Mouse (Mus musculus) CH12.LX (cell line): ENCODE results near the gene Slc25a21. TPM values are rescaled to one million over a fixed set of nuclear protein-coding genes. Genes with fewer than 3 reads are reported as not detected.

Experiments used
- DNase-seq: peaks from one replicate; pipeline ENCODE4 v3.0.0-alpha.2; 2013; ENCODE audit errors: extremely low read depth
- H3K27ac ChIP-seq: 2 replicates; pipeline ENCODE4 v1.5.1; 2012; ENCODE audit warnings: low read depth, mild to moderate bottlenecking, control low read depth, moderate library complexity; ENCODE audit not compliant: insufficient read depth
- H3K27me3 ChIP-seq: replicated peaks from 2 replicates; pipeline ENCODE3; 2012; ENCODE audit warnings: inconsistent platforms
- H3K36me3 ChIP-seq, 2 experiments: replicated peaks in 1 of 2; 2 replicates each; pipeline versions ENCODE3 to v1.6.1; 2012; ENCODE audit warnings: inconsistent platforms in 1 of 2, low read length in 1 of 2, mild to moderate bottlenecking in 1 of 2, mixed read lengths in 1 of 2, moderate library complexity in 1 of 2; ENCODE audit not compliant: control insufficient read depth in 1 of 2, insufficient read depth in 1 of 2
- H3K4me1 ChIP-seq, 2 experiments: 2 replicates each; pipeline ENCODE4 v1.6.1; 2012; ENCODE audit warnings: inconsistent platforms in 1 of 2, moderate library complexity in 1 of 2; ENCODE audit not compliant: insufficient read depth in 2 of 2, control insufficient read depth in 1 of 2
- H3K4me2 ChIP-seq: 2 replicates; pipeline ENCODE4 v1.6.1; 2012; ENCODE audit warnings: low read depth, mild to moderate bottlenecking, control low read depth; ENCODE audit not compliant: poor library complexity, insufficient read depth, severe bottlenecking
- H3K4me3 ChIP-seq, 3 experiments: fragments of 150-350 bp in 1 of 3; sonication (generic) in 1 of 3; replicated peaks in 1 of 3; 2 replicates each; pipeline versions ENCODE3 to v1.5.1; 2011 to 2012; ENCODE audit warnings: low read depth in 2 of 3, low read length in 2 of 3, mild to moderate bottlenecking in 2 of 3, moderate library complexity in 2 of 3, control low read depth in 1 of 3, improper control_type of control experiment in 1 of 3, inconsistent platforms in 1 of 3, mixed read lengths in 1 of 3; ENCODE audit not compliant: poor library complexity in 1 of 3
- H3K79me2 ChIP-seq: replicated peaks from 2 replicates; pipeline ENCODE4 v1.6.1; 2012; ENCODE audit warnings: mild to moderate bottlenecking, moderate library complexity; ENCODE audit not compliant: control insufficient read depth, poor library complexity, insufficient read depth, severe bottlenecking; ENCODE audit errors: extremely low read depth
- H3K9ac ChIP-seq: 2 replicates; pipeline ENCODE4 v1.6.1; 2012; ENCODE audit warnings: low read depth, mild to moderate bottlenecking, control low read depth, moderate library complexity; ENCODE audit not compliant: insufficient read depth
- H3K9me3 ChIP-seq: replicated peaks from 2 replicates; pipeline ENCODE3; 2012; ENCODE audit warnings: low read length, inconsistent platforms, mixed read lengths
- CHD1 ChIP-seq: IDR thresholded peaks from 2 replicates; pipeline ENCODE4 v1.6.1; 2012; ENCODE audit warnings: low read depth, low read length, improper control_type of control experiment, inconsistent platforms
- CHD2 ChIP-seq: IDR thresholded peaks from 2 replicates; pipeline ENCODE4 v1.6.1; 2011; ENCODE audit warnings: low read length, improper control_type of control experiment
- CTCF ChIP-seq, 2 experiments: IDR thresholded peaks in 1 of 2; conservative IDR thresholded peaks in 1 of 2; 2 replicates each; pipeline ENCODE4 v1.5.1; 2011 to 2012; ENCODE audit warnings: low read depth in 2 of 2, low read length in 2 of 2, improper control_type of control experiment in 1 of 2, inconsistent platforms in 1 of 2, mild to moderate bottlenecking in 1 of 2, moderate library complexity in 1 of 2
- E2F4 ChIP-seq: IDR thresholded peaks from 2 replicates; pipeline ENCODE4 v1.6.1; 2011; ENCODE audit warnings: low read depth, low read length, improper control_type of control experiment; ENCODE audit not compliant: insufficient replicate concordance
- ELF1 ChIP-seq: IDR thresholded peaks from 2 replicates; pipeline ENCODE4 v1.6.1; 2014; ENCODE audit warnings: low read depth, mild to moderate bottlenecking, inconsistent platforms, low read length, improper control_type of control experiment
- EP300 ChIP-seq: IDR thresholded peaks from 2 replicates; pipeline ENCODE4 v1.6.1; 2011; ENCODE audit warnings: low read length, improper control_type of control experiment
- ETS1 ChIP-seq: conservative IDR thresholded peaks from 2 replicates; pipeline ENCODE4 v1.6.1; 2012; ENCODE audit warnings: low read depth, mild to moderate bottlenecking, inconsistent platforms, low read length, improper control_type of control experiment, moderate library complexity
- IRF4 ChIP-seq: IDR thresholded peaks from 2 replicates; pipeline ENCODE4 v1.6.1; 2014; ENCODE audit warnings: low read depth, mild to moderate bottlenecking, inconsistent platforms, low read length, improper control_type of control experiment
- JUN ChIP-seq: IDR thresholded peaks from 2 replicates; pipeline ENCODE4 v1.6.1; 2011; ENCODE audit warnings: low read depth, mild to moderate bottlenecking, low read length, improper control_type of control experiment, moderate library complexity; ENCODE audit not compliant: insufficient read depth
- JUND ChIP-seq: conservative IDR thresholded peaks from 2 replicates; pipeline ENCODE4 v1.6.1; 2011; ENCODE audit warnings: low read depth, low read length, improper control_type of control experiment
- KAT2A ChIP-seq: IDR thresholded peaks from 2 replicates; pipeline ENCODE4 v1.6.1; 2012; ENCODE audit warnings: low read length, improper control_type of control experiment, inconsistent platforms; ENCODE audit not compliant: insufficient replicate concordance
- MAFK ChIP-seq: IDR thresholded peaks from 2 replicates; pipeline ENCODE4 v1.6.1; 2011; ENCODE audit warnings: low read length, improper control_type of control experiment; ENCODE audit not compliant: insufficient replicate concordance
- MAX ChIP-seq: IDR thresholded peaks from 2 replicates; pipeline ENCODE4 v1.6.1; 2011; ENCODE audit warnings: low read length, improper control_type of control experiment
- MXI1 ChIP-seq: IDR thresholded peaks from 2 replicates; pipeline ENCODE4 v1.6.1; 2011; ENCODE audit warnings: mild to moderate bottlenecking, low read depth, low read length, improper control_type of control experiment
- MYC ChIP-seq: IDR thresholded peaks from 2 replicates; pipeline ENCODE4 v1.6.1; 2011; ENCODE audit warnings: low read depth, mild to moderate bottlenecking, improper control_type of control experiment, low read length
- NRF1 ChIP-seq: IDR thresholded peaks from 2 replicates; pipeline ENCODE4 v1.6.1; 2014; ENCODE audit warnings: low read depth, mild to moderate bottlenecking, inconsistent platforms, low read length, improper control_type of control experiment, moderate library complexity
- PAX5 ChIP-seq: IDR thresholded peaks from 2 replicates; pipeline ENCODE4 v1.6.1; 2012; ENCODE audit warnings: low read length, inconsistent platforms, mixed read lengths
- POLR2AphosphoS2 ChIP-seq: IDR thresholded peaks from 2 replicates; pipeline ENCODE4 v1.6.1; 2011; ENCODE audit warnings: low read depth, low read length, improper control_type of control experiment
- RAD21 ChIP-seq: IDR thresholded peaks from 2 replicates; pipeline ENCODE4 v1.6.1; 2011; ENCODE audit warnings: low read depth, mild to moderate bottlenecking, low read length, improper control_type of control experiment, moderate library complexity
- SMC3 ChIP-seq: IDR thresholded peaks from 2 replicates; pipeline ENCODE4 v1.6.1; 2011; ENCODE audit warnings: low read depth, low read length, improper control_type of control experiment
- UBTF ChIP-seq: IDR thresholded peaks from 2 replicates; pipeline ENCODE4 v1.6.1; 2012; ENCODE audit warnings: low read depth, mild to moderate bottlenecking, inconsistent platforms, low read length, improper control_type of control experiment, moderate library complexity
- USF1 ChIP-seq: IDR thresholded peaks from 2 replicates; pipeline ENCODE4 v1.6.1; 2014; ENCODE audit warnings: low read depth, mild to moderate bottlenecking, inconsistent platforms, low read length, improper control_type of control experiment
- USF2 ChIP-seq: conservative IDR thresholded peaks from 2 replicates; pipeline ENCODE4 v1.6.1; 2011; ENCODE audit warnings: low read depth, low read length, improper control_type of control experiment
- ZC3H11A ChIP-seq: IDR thresholded peaks from 2 replicates; pipeline ENCODE4 v1.6.1; 2012; ENCODE audit warnings: low read depth, mild to moderate bottlenecking, inconsistent platforms, low read length, improper control_type of control experiment
- ZMIZ1 ChIP-seq: IDR thresholded peaks from 2 replicates; pipeline ENCODE4 v1.6.1; 2012; ENCODE audit warnings: low read depth, mild to moderate bottlenecking, inconsistent platforms, low read length, improper control_type of control experiment
- ZNF384 ChIP-seq: IDR thresholded peaks from 2 replicates; pipeline ENCODE4 v1.6.1; 2012; ENCODE audit warnings: low read depth, low read length, improper control_type of control experiment, inconsistent platforms
- dilution Hi-C: fragments of 300-500 bp; cut with MboI; formaldehyde crosslinking; loops from 2 replicates; pipeline ENCODE4 v1.14.3; 2020; ENCODE audit warnings: low sequenced_read_pairs; ENCODE audit not compliant: extremely low pct_unique_long_range_greater_than_20kb, extremely low pct_ligation_motif_present
- in situ Hi-C: fragments of 300-500 bp; cut with MboI; formaldehyde crosslinking; loops from 3 replicates; pipeline ENCODE4 v1.14.3; 2019; ENCODE audit warnings: low sequenced_read_pairs, low pct_ligation_motif_present, low pct_unique_long_range_greater_than_20kb, mixed read lengths
- polyA plus RNA-seq: library from polyadenylated mRNA; unstranded; fragments of >175 nt; gene quantifications from 2 replicates; pipeline ENCODE4 v1.2.1, GENCODE M21; 2012; ENCODE audit warnings: low read depth; ENCODE audit not compliant: insufficient read length
- total RNA-seq, 2 experiments: library from RNA; depleted of rRNA; stranded (reverse); fragments of 300-350 nt in 1 of 2; fragments of >200 nt in 1 of 2; gene quantifications; 2 replicates each; pipeline ENCODE4 v1.2.3; 2012 to 2014

The Slc25a21 gene
- total and polyA plus RNA-seq, 3 experiments = not detected

GRCm38 (mm10) chr12:56824688-56825087 lies 372.6 kb downstream of the Slc25a21 start:
- no peak overlapping the region for H3K4me3 ChIP-seq
- H3K27ac ChIP-seq = no peak overlapping the region
- dilution Hi-C loops (no loop called here), in situ Hi-C loops (no loop called here)
- no peaks in the 10 kb centered on the region for H3K4me1 ChIP-seq
- no peak overlapping the region for H3K9ac ChIP-seq
- H3K4me2 ChIP-seq = no peak overlapping the region
- no peaks in the 10 kb centered on the region for H3K9me3 ChIP-seq
- H3K79me2 ChIP-seq = no peaks in the 10 kb centered on the region
- no peaks in the 10 kb centered on the region for H3K36me3 ChIP-seq
- DNase-seq = no peak
- H3K27me3 ChIP-seq = no peaks in the 10 kb centered on the region
- TF ChIP-seq CHD2 (no peak), POLR2AphosphoS2 (no peak), NRF1 (no peak), ZC3H11A (no peak)

- Histone ChIP-seq H3K4me3 (no peak overlapping the region), H3K36me3 (no peaks in the 10 kb centered on the region), H3K27me3 (no peaks in the 10 kb centered on the region), H3K4me1 (peaks cover 0 to 3% of the 10 kb centered on the region in 2 experiments; a peak in 1 of 4 replicates), H3K4me2 (no peak overlapping the region), H3K27ac (no peak overlapping the region), H3K79me2 (no peaks in the 10 kb centered on the region), H3K9me3 (no peaks in the 10 kb centered on the region), H3K9ac (no peak overlapping the region)
- no peak for DNase-seq
- no peak for TF ChIP-seq MAFK
- no peak for TF ChIP-seq CHD1
- TF ChIP-seq ZMIZ1 = no peak
- TF ChIP-seq CTCF (conservative IDR thresholded peaks at IDR 0.05 in 1 of 2, IDR thresholded peaks at IDR 0.05 in 1 of 2; ENCODE audit: low read depth in 2 of 2, low read length in 2 of 2) = no peak
- TF ChIP-seq CHD2 = no peak
- no peak for TF ChIP-seq MYC
- no peak for TF ChIP-seq JUN
- no peak for TF ChIP-seq PAX5
- TF ChIP-seq MXI1 = no peak
- TF ChIP-seq SMC3 = no peak
- TF ChIP-seq JUND = no peak
- in situ Hi-C loops (no loop called here), dilution Hi-C loops (no loop called here)
Measured at GRCm38 (mm10) chr12:56822122-56822521, 375.1 kb downstream of the Slc25a21 start.

- in situ Hi-C loops (no loop called here), dilution Hi-C loops (no loop called here)
- no peak for DNase-seq
- H3K36me3 ChIP-seq = no peaks in the 10 kb centered on the region
- H3K4me2 ChIP-seq = no peak overlapping the region
- no peaks in the 10 kb centered on the region for H3K27me3 ChIP-seq
- no peak overlapping the region for H3K4me3 ChIP-seq
- H3K4me1 ChIP-seq = peaks cover 0 to 3% of the 10 kb centered on the region in 2 experiments; a peak in 1 of 4 replicates
- no peak overlapping the region for H3K9ac ChIP-seq
- no peak overlapping the region for H3K27ac ChIP-seq
- TF ChIP-seq SMC3 (no peak), CHD1 (no peak), USF1 (no peak), UBTF (no peak), MXI1 (no peak), E2F4 (no peak), USF2 (no peak), POLR2AphosphoS2 (no peak), JUN (no peak), MAX (no peak), KAT2A (no peak), EP300 (no peak), IRF4 (no peak), ETS1 (no peak), RAD21 (no peak), ZNF384 (no peak), ZMIZ1 (no peak), ELF1 (no peak), JUND (no peak)
- H3K79me2 ChIP-seq = no peaks in the 10 kb centered on the region
- H3K9me3 ChIP-seq = no peaks in the 10 kb centered on the region
Measured at GRCm38 (mm10) chr12:56820604-56821003, 376.7 kb downstream of the Slc25a21 start.
